Mouse (Mus musculus) gonadal fat pad, adult 2 months (tissue): ENCODE measurements at regions not wholly inside any gene's neighbourhood (a gene's known extent, or its start where the extent isn't known, plus 50 kb on each side); places are given as distances from the start of the nearest gene placed in this dataset.

Source experiments
- DNase-seq: peaks from one replicate; pipeline ENCODE4 v3.0.0-alpha.2; 2012; ENCODE audit warnings: low read depth

GRCm38 (mm10) chr7:133468346-133468745 is 133.6 kb downstream of the Tex36 start:
- no peak for DNase-seq

DNA sequence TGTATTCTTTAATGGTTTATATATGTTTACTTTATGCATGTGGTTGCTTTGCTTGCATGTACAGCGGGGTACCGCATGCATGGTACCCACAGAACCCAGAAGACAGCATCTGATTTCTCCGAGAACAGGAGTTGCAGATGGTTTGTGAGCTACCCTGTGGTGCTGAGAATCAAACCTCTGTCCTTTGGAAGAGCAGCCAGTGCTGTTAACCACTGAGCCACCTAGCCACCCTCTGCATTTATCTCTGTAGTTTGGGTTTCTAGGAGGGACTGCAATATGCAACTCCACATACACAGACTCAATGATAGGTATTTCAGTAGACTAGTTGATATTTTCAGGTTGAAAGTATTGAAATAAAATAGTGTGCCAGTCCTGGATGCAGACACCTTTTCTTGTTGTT is 134.4 kb downstream of the Tex36 start:
- DNase-seq: no peak

DNA sequence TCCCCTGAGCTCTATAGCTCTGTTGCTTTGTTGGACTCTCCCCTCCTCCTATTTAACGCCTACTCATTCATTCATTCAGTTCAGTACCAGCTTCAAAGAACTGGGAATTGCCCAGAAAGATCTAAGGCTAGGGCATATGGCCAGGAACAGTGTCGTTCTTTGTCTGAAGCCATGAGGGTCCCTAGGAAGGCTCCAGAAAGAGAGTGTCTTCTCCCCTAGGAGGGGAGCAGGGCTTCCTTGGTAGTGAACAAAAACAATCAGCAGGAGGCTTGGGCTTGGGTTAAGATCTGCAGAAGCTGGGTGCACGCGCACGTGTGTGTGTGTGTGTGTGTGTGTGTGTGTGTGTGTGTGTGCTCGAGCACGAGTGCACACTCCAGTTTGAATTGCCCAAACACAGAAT is 142.7 kb downstream of the Tex36 start:
- no peak for DNase-seq

DNA sequence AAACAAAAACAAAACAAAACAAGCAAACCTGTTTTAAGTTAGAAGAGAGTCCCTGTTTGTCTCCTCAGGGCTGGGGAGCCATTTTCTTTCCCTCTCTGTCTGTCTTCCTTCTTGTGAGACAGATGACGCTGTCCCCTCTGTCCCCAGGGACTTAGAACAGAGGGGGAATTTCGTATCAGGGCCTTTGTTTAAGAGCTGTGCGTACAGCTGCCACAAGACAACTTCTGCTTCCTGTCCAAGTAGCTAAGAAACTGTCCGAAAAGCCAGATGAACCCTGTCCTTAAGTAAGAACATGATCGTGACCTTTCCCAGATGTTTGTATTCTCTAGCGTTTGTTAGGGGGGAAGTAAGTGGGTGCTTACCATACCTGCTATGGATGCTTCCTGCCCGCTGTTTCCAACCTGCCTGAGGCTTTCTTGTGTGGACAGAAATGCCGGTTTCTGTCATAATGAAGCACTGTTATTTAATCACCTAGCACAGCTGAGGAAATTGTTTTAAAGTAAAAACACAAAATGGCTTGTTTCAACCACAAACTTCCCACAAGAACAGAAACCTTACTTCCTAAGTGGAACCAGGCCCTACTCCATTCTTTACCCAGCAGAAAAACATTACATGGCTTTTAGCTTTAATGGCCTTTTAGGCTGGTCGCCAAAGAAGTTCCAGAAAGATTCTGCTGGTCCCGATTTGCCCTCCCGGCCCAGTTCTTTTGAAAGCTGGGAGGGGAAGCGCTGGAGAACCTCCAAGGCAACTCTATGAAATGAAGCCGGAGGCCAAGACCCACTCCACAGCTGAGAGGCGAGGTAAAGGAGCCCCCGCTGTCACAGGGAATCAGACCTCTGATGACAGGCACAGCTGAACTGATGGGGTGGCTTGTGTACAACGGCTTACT is 144.3 kb downstream of the Tex36 start:
- DNase-seq: no peak

GRCm38 (mm10) chr7:133450246-133450645 is 151.7 kb downstream of the Tex36 start:
- DNase-seq: no peak

DNA sequence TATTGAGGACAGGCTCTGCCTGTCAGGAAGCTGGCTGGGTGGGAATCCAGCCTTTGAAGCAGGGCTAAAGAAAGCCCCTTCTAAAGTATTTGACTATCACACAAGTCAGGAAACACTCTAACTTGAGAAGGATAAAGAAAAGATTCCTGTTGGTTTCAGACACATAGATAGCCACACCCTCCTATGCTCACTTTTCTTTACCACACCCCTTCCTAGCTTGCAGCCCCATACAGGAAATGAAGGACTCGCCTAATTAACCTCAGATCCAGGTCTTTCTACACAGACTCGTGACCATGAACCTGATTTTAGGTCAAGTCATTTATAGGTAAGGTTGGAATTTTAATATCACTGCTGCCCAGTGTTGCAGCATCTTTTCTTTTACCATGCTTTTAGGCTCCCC is 154.9 kb downstream of the Tex36 start:
- no peak for DNase-seq

- DNase-seq: no peak
Observed at GRCm38 (mm10) chr7:133441661-133442060, 160.3 kb downstream of the Tex36 start.

DNA sequence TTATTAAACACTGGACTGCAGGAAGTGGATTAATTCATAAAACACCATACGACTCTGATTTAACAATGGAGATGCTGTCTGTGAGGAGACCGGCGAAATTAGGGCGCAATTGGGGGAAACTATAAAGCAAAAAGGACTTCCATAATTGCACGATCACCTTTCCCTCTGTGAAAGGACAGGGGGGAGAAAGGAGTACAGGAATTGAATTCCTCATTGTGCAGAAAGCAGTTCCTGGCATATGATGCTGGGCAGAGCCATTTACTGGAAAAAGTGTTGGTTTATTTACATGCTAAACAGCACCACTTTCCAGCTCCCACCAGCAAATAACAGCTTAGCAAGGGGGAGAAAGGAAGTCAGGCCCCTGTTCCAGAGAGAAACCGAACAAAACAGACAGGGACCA is 160.8 kb downstream of the Tex36 start:
- DNase-seq: no peak

DNA sequence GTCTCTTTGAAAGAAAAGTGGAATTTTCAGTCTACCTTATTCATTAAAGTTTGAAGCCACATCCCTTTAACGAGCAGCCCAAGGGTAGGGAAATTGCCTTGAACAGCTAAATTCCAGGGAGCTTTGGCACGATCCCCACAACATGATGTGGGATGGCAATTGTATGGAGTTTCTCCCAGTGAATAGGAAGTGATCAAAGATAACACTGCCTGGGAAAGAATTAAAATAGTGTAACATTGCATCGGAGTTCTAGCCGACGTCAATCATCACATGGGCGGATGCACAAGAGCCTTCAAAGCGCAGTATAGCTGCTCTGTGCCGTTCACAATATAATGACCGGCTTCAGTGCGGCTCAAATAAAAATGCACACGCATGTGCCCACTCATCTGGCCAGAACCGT is 161.2 kb downstream of the Tex36 start:
- DNase-seq: no peak

DNA sequence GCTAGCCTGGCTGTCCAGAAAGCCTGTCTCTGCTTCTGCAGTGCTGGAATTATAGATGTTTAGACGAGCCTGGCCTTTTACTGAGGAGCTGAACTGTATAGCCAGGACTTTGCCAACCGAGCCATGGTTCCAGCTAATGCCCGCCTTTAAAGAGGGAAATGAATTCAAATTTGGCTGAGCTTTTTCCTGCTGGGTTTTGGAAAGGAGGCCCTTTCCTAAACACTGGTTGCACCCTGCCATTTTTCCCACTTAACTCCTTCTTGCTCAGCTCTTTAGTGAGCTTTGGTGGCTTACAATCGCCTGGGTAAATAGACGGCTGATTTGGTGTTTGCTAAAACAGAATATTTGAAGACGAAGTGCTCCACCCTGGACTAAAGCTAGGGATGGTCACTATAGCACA is 161.9 kb downstream of the Tex36 start:
- DNase-seq: no peak

DNA sequence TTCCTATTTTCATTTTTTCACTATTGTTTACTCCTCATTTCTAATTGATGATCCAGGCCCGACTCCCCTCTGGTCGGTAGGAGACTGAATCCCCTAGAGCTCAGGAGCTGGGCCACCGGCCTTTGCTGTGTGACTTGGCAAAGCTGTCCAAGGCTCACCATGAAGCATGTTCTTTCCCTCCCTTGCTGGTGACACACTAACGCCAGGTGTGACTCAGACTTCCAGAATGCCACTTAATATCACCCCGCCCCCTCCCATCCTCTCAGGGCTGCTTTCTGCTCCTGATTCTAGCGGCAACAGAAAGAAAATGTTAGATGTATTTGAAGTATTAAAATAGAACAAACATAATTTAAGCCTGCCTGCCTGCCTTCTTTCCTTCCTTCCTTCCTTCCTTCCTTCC is 163.3 kb downstream of the Tex36 start:
- DNase-seq: no peak

DNA sequence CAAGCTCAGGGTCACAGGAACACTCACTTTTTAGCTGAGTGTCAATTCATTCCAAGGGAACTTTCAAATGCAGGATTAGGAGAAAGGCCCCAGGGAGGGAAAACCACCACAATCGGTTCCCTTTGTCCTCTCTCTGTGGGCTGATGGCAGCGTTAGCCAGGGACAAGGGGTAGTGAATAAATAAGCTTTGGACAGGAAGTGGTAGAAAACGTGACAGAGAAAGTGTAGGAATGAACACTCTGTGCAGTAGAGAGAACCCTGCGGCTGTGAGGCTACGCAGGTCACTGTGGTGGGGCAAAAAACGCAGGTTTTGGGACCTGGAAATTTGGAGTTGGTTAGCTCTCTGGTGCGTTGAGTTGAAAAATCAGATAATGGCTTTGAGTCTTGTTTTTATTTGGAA is 164.1 kb downstream of the Tex36 start:
- peak; percentile 14 for DNase-seq

DNA sequence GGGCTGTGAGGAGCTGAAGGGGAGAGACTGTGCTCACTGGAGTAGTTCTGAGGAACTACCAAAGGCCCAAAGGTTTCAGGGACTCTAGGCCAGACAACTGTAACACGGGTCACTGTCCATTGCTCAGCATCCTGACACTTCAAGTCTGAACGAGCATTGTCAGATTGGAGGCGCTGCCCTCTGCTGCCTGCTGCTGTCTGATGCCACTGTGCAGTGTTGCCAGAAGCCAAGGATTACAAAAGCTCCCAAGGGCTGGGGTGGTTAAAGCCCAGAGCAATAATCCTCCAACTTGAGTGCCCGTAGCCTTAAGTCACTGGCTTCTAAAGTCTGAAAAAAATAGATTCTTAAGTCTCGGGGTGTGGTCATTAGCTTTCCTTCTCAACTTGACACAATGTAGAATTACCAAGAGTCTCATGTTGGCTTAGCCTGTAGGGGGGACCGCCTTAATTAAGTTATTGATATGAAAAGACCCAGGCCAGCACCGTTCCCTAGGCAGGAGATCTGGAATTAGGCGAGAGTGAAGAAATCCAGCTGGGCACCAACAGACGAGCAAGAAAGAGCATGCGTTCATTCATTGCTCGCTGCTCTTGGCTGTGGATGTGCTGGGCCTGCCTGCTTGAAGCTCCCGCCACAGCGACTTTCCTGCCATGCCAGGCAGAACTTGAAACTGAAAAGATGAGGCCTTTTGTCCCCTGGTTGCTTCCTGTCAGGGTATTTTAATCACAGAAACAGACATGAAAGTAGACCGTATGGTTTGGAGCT is 166.2 kb downstream of the Tex36 start:
- DNase-seq: no peak

- DNase-seq: no peak
Observed at GRCm38 (mm10) chr7:133434027-133434820, 167.7 kb downstream of the Tex36 start.

GRCm38 (mm10) chr7:133432343-133432742 is 169.6 kb downstream of the Tex36 start:
- no peak for DNase-seq

DNA sequence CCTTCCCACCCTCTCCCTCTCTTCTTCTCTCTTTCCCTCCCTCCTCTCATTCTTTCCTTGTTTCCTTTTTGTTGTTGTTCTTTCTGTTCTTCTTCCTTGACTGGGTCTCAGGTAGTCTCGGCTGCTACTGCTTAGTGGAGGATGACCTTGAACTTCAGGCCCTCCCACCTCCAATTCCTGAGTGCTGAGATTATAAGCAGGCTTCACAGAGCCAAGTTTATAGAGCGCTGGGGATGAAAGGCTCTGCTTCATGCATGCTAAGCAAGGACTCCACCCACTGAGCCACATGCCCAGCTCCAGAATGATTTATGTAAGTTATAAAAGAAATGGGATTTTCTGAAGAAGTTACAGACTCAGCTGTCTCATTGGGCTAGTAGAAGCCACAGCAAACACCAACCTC is 199.9 kb downstream of the Tex36 start:
- DNase-seq: no peak

- no peak for DNase-seq
Observed at GRCm38 (mm10) chr7:133400691-133401090, 201.3 kb downstream of the Tex36 start.

DNA sequence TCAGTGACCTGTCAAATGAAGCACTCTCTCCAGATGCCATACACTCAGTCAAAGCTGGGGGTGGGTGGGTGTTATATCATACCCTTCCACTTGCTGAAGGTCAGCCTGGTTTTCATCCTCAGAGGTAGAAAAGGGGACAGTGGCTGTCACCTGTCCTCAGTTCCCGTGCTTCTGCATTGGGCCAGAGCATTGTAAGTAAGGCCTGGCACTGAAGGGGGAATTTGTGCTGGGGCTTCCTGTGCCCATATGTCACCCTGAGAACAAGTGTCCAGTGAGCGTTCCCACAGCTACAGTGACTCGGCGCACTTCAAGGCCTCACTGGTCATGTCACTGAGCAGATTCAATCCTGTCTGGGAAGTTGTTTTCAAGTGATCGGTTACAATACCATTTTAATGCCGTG is 213.2 kb downstream of the Tex36 start:
- DNase-seq: no peak

GRCm38 (mm10) chr7:133382032-133382712 is 219.8 kb downstream of the Tex36 start:
- no peak for DNase-seq

DNA sequence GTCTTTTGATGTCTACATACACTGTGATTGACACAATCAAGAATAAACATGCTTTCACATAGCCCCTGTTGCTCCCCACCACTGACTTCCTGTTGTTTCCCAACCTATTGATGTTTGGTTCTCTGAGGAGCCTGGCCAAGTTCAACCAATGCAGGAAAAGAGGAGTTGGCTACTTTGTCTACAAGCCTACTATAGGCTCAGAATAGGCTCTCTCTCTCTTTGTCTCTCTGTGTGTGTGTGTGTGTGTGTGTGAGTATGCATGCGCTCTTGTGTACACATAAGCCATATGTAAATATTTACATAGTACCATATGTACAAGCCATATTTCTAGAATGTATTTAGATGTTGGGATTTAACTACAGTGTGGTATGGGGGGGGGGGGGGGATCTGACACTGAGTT is 222.6 kb downstream of the Tex36 start:
- DNase-seq: no peak

DNA sequence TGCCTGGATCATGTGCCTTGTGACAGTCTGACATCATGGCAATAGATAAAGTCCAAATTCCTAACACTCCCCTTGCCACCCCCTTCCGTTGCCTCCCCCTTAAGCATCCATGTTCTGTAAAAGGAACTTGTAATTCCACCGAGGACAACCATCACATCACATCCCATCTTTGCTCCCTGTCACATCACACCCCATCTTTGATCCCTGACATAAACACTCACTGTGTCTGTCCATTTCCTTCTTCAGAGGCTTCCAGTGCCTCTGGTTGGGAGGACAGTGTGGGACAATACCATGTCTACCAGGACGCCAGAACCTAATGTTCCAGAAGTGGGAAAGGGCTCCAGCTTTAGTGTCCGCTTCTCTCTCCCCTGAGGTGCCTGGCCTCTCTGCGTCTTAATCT is 223.6 kb downstream of the Tex36 start:
- DNase-seq: no peak
